Mouse (Mus musculus) heart, postnatal 4 days (tissue): ENCODE measurements around the gene Macrod1. TPM values are rescaled to one million over a fixed set of nuclear protein-coding genes. Genes with fewer than 3 reads are reported as not detected.

ENCODE experiments used
- DNase-seq: peaks from one replicate; pipeline ENCODE4 v3.0.0; 2021
- total RNA-seq, 2 experiments: library from RNA; stranded (reverse); gene quantifications; 2 replicates each; pipeline ENCODE4 v1.2.3; 2021

Gene Macrod1
- total RNA-seq, 2 experiments from 2014 or later = 107 to 126 TPM

GRCm38 (mm10) chr19:7116038-7116731 lies 59.6 kb downstream of the Macrod1 start:
- no peak for DNase-seq

- DNase-seq = no peak
Measured at GRCm38 (mm10) chr19:7117141-7117540, 60.5 kb downstream of the Macrod1 start.

GRCm38 (mm10) chr19:7117653-7118307 lies 61.2 kb downstream of the Macrod1 start:
- DNase-seq = no peak

GRCm38 (mm10) chr19:7121252-7121651 lies 64.6 kb downstream of the Macrod1 start:
- no peak for DNase-seq

- DNase-seq = peak; percentile 83
Measured at GRCm38 (mm10) chr19:7122277-7122676, 65.7 kb downstream of the Macrod1 start.

GRCm38 (mm10) chr19:7122698-7123306 lies 66.2 kb downstream of the Macrod1 start:
- peak; percentile 42 for DNase-seq

- no peak for DNase-seq
Measured at GRCm38 (mm10) chr19:7125526-7126156, 69.0 kb downstream of the Macrod1 start.

- DNase-seq = no peak
Measured at GRCm38 (mm10) chr19:7126209-7126608, 69.6 kb downstream of the Macrod1 start.

- no peak for DNase-seq
Measured at GRCm38 (mm10) chr19:7126933-7127332, 70.3 kb downstream of the Macrod1 start.

- DNase-seq = no peak
Measured at GRCm38 (mm10) chr19:7128551-7129475, 72.2 kb downstream of the Macrod1 start.

GRCm38 (mm10) chr19:7130317-7130716 lies 73.7 kb downstream of the Macrod1 start:
- no peak for DNase-seq

GRCm38 (mm10) chr19:7133436-7133835 lies 76.8 kb downstream of the Macrod1 start:
- no peak for DNase-seq

- peak; percentile 44 for DNase-seq
Measured at GRCm38 (mm10) chr19:7134631-7135091, 78.1 kb downstream of the Macrod1 start.

- DNase-seq = peak; percentile 55
Measured at GRCm38 (mm10) chr19:7135525-7135924, 78.9 kb downstream of the Macrod1 start.

- peak; percentile 61 for DNase-seq
Measured at GRCm38 (mm10) chr19:7136016-7136415, 79.4 kb downstream of the Macrod1 start.

GRCm38 (mm10) chr19:7136714-7137498 lies 80.3 kb downstream of the Macrod1 start:
- DNase-seq = no peak

GRCm38 (mm10) chr19:7138327-7138726 lies 81.7 kb downstream of the Macrod1 start:
- DNase-seq = no peak

- no peak for DNase-seq
Measured at GRCm38 (mm10) chr19:7139321-7139720, 82.7 kb downstream of the Macrod1 start.

- DNase-seq = no peak
Measured at GRCm38 (mm10) chr19:7140373-7140772, 83.8 kb downstream of the Macrod1 start.

- no peak for DNase-seq
Measured at GRCm38 (mm10) chr19:7140856-7141421, 84.3 kb downstream of the Macrod1 start.
